Mouse (Mus musculus) brain, embryonic 14.5 days (tissue): ENCODE data around the gene Lrba. TPM values are rescaled to one million over a fixed set of nuclear protein-coding genes. Genes with fewer than 3 reads are reported as not detected.
A peak's percentile ranks its signal among the peaks of the same experiment; 100 is the strongest.

ENCODE experiments used
- DNase-seq: peaks from one replicate; pipeline ENCODE4 v3.0.0-alpha.2; 2011; ENCODE audit warnings: low read depth
- CTCF ChIP-seq: fragments of 200-500 bp; IDR thresholded peaks from 2 replicates; pipeline ENCODE4 v1.5.1; 2012; ENCODE audit warnings: inconsistent platforms, mild to moderate bottlenecking, moderate library complexity, borderline replicate concordance; ENCODE audit not compliant: insufficient read depth, insufficient read length; ENCODE audit errors: extremely low read depth
- POLR2A ChIP-seq: fragments of 200-500 bp; IDR thresholded peaks from 2 replicates; pipeline ENCODE4 v1.6.1; 2012; ENCODE audit warnings: mild to moderate bottlenecking, inconsistent platforms, borderline replicate concordance; ENCODE audit not compliant: poor library complexity, insufficient read depth, insufficient read length, severe bottlenecking; ENCODE audit errors: extremely low read depth
- polyA plus RNA-seq: library from polyadenylated mRNA; depleted of rRNA; stranded (reverse); fragments of >200 nt; gene quantifications from 2 replicates; pipeline ENCODE4 v1.2.3, GENCODE M21; 2012

Lrba gene
- polyA plus RNA-seq, 1 experiment, result 16.8 TPM

DNA sequence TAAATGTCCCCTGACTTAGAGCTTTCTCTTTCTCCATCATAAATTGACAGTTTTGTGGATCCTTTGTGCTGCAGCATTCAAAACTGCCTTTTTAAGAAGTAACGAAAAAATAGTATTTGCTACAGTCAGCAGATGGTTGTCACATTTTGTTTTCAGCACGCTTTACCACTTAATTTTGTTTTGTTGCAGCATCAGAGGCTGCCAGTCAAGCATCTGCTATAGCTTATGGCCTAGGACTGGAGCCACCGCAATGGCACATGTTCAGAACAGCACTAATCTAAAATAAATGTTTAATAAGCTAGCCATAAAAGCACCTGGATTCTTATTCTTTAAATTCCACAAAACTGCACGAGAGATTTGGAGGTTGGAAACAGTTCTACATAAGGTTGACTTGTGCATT, 520.9 kb downstream of the Lrba start:
- peak; percentile 90 for DNase-seq
- TF ChIP-seq CTCF (no peak), POLR2A (no peak)

DNA sequence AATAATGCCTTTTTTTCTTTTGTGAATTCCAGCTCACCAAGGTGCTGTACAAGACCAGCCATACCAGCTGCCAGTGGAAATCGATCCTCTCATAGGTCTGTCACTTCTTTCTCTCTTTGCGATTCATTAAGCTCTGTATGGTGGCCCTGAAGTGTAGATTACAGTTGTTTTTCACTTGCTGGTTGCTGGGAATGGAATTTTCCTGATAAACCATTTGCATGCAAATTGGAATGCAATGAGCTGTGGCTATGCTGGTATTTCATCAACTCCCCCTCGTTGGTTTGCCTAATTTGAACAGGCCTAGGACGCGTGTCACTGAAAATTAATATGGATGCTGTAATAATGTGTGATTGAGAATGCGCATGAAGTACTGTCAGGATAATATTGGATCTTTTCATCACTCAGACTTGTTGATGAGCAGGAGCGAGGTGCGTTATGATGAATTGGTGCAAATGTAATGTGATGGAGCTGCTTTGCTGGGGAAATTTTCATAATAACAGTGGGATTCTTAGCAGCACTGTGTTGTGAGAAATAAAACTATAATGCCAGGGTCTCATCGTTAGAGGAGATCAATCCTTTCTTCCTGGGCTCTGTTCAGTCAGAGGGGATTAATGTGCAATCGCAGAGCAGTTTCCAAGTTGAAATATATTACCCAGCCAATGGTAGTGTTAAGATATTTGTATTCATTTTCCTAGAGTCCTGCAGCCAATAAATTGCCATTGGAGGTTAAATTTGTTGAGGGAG, 521.5 kb downstream of the Lrba start:
- peak; percentile 90 for DNase-seq
- no peak for TF ChIP-seq POLR2A
- TF ChIP-seq CTCF, result no peak

GRCm38 (mm10) chr3:86750652-86751051, 526.2 kb downstream of the Lrba start:
- peak; percentile 70 for DNase-seq

GRCm38 (mm10) chr3:86754178-86754577, 529.7 kb downstream of the Lrba start:
- no peak for DNase-seq
- TF ChIP-seq CTCF (no peak), POLR2A (no peak)

More at GRCm38 (mm10) chr3:86750652-86751051, 526.2 kb downstream of the Lrba start:
- TF ChIP-seq CTCF (no peak), POLR2A (no peak)

GRCm38 (mm10) chr3:86754595-86755557, 530.4 kb downstream of the Lrba start:
- no peak for DNase-seq
- TF ChIP-seq CTCF, result no peak
- TF ChIP-seq POLR2A, result no peak

DNA sequence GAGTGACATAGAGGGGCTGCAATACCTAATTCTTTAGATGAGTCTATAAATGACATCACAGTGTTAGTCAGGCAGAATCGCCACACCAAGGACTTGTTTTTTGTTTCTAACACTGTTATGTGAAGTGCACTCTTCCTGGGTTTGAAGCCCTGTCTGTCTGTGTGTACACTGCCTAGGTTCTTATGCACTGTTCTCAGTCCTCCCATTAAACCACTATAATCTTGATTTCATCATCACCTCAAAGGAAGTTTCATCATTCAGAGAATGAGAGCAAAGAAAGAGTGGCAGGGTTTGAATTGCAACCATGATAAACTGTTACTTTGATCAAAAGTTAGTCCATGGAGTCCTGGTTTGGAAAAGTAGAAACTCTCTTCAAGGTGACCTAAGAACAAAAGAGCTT, 532.1 kb downstream of the Lrba start:
- no peak for DNase-seq
- no peak for TF ChIP-seq CTCF
- no peak for TF ChIP-seq POLR2A

DNA sequence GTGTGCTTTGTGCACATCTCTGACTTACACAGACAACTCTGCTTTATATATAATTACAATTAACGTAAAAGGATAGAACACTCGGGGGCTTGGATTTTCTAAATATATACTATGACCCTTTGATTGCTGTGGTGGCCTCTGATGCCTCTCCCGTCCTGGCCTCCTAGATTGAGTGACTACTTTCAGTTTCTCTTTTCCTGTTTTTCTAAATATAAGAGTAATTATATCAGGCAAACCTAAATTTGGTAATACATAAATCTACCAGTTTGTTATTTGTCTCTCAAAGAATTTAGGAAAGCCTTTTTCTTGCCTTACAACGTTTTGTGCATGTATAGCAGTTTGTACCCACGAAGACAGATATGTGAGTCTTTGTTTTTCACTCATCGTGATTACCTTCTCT, 534.2 kb downstream of the Lrba start:
- DNase-seq, result no peak
- TF ChIP-seq CTCF, result no peak

DNA sequence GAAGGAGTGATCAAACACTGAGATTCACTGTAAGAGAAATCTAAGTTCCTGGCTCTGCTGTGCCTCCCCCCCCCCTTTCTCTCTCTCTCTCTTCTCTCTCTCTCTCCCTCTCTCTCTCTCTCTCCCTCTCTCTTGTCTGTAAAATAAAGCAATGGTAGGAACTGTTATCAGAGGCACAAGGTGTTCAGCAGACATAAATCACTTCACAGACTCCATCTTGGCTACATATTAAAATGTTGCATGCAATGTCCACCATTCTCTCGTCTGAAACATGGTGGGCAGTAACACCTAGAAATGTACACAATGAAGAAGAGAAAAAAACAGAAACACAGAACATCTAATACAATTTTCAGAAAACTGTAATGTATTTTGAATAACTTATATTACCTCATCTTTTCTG, 534.9 kb downstream of the Lrba start:
- no peak for DNase-seq

DNA sequence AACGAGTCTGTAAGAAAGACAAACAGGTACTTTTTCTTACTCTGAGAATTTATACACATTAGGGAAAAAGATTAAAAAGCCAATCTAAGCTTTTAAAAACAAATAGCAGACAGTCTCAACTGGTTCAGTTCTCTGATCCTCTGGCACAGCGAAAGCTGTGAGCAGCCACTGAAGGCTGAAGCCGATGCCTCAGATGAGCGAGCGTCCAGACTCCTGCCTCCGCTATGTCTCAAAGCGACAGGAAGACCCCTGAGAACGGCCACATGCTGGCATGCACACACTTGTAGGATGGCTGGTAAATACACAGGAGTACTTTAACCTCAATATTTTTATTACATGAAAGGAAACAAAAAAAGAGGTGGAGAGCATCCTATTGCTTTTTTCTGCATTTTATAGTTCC, 535.4 kb downstream of the Lrba start:
- DNase-seq, result no peak
- TF ChIP-seq CTCF (no peak), POLR2A (no peak)

More for the DNA sequence above, 534.9 kb downstream of the Lrba start:
- TF ChIP-seq POLR2A (no peak), CTCF (no peak)

- TF ChIP-seq CTCF, result no peak
- TF ChIP-seq POLR2A, result no peak
- DNase-seq, result no peak
These were observed 536.0 kb downstream of the Lrba start for GRCm38 (mm10) chr3:86760474-86760873.
